Mouse (Mus musculus): ENCODE data around the gene Rnf141. TPM values are rescaled to one million over a fixed set of nuclear protein-coding genes. Genes with fewer than 3 reads are reported as not detected.
A peak's percentile ranks its signal among the peaks of the same experiment; 100 is the strongest.

The Rnf141 gene
- polyA plus RNA-seq, 1 experiment from 2014 or later, result 42.7 TPM

- Histone ChIP-seq H3K4me3 (replicated peaks; ENCODE audit: low read length) (no peak overlapping the region), H3K9me3 (replicated peaks; ENCODE audit: control insufficient read depth, low read length) (no peaks in the 10 kb centered on the region), H3K27ac (ENCODE audit: low read length) (no peak overlapping the region), H3K36me3 (ENCODE audit: control insufficient read depth, insufficient read depth, low read length) (no peaks in the 10 kb centered on the region), H3K4me1 (ENCODE audit: control insufficient read depth, insufficient read depth, low read length) (peaks cover 5% of the 10 kb centered on the region; the same call in 1 of the 2 replicates), H3K4me2 (ENCODE audit: low read depth, low read length) (no peak overlapping the region), H3K9ac (ENCODE audit: low read length) (no peak overlapping the region), H3K27me3 (ENCODE audit: control insufficient read depth, insufficient read depth, low read length) (no peaks in the 10 kb centered on the region)
- ATAC-seq (ENCODE audit: insufficient read depth, low FRiP score), result no peak
- 62% methylated on average over 5 of the region's 5 CpGs for WGBS
Measured at GRCm38 (mm10) chr7:110792201-110792600, 52.1 kb downstream of the Rnf141 start.

- peak; percentile 42; the same call in 1 of the 2 replicates for ATAC-seq (ENCODE audit: insufficient read depth, low FRiP score)
- Histone ChIP-seq H3K4me2 (ENCODE audit: low read depth, low read length) (no peak overlapping the region), H3K4me1 (ENCODE audit: control insufficient read depth, insufficient read depth, low read length) (peaks cover 9% of the 10 kb centered on the region; the same call in 1 of the 2 replicates), H3K9ac (ENCODE audit: low read length) (no peak overlapping the region), H3K27me3 (ENCODE audit: control insufficient read depth, insufficient read depth, low read length) (no peaks in the 10 kb centered on the region), H3K4me3 (replicated peaks; ENCODE audit: low read length) (no peak overlapping the region), H3K36me3 (ENCODE audit: control insufficient read depth, insufficient read depth, low read length) (no peaks in the 10 kb centered on the region), H3K27ac (ENCODE audit: low read length) (no peak overlapping the region), H3K9me3 (replicated peaks; ENCODE audit: control insufficient read depth, low read length) (no peaks in the 10 kb centered on the region)
- 63% methylated on average over 8 of the region's 8 CpGs for WGBS
Measured at GRCm38 (mm10) chr7:110790878-110791277, 53.4 kb downstream of the Rnf141 start.

- Histone ChIP-seq H3K27ac (ENCODE audit: low read length) (no peak overlapping the region), H3K4me2 (ENCODE audit: low read depth, low read length) (no peak overlapping the region), H3K36me3 (ENCODE audit: control insufficient read depth, insufficient read depth, low read length) (no peaks in the 10 kb centered on the region), H3K9me3 (replicated peaks; ENCODE audit: control insufficient read depth, low read length) (no peaks in the 10 kb centered on the region), H3K9ac (ENCODE audit: low read length) (no peak overlapping the region), H3K4me3 (replicated peaks; ENCODE audit: low read length) (no peak overlapping the region), H3K4me1 (ENCODE audit: control insufficient read depth, insufficient read depth, low read length) (peaks cover 16% of the 10 kb centered on the region; the same call in 1 of the 2 replicates), H3K27me3 (ENCODE audit: control insufficient read depth, insufficient read depth, low read length) (no peaks in the 10 kb centered on the region)
- 50% methylated on average over 6 of the region's 6 CpGs for WGBS
- ATAC-seq (ENCODE audit: insufficient read depth, low FRiP score), result no peak
Measured at GRCm38 (mm10) chr7:110787310-110787709, 56.9 kb downstream of the Rnf141 start.

GRCm38 (mm10) chr7:110785741-110786146 lies 58.5 kb downstream of the Rnf141 start:
- H3K4me1 ChIP-seq (ENCODE audit: control insufficient read depth, insufficient read depth, low read length), result peaks cover 31% of the 10 kb centered on the region
- no peaks in the 10 kb centered on the region for H3K36me3 ChIP-seq (ENCODE audit: control insufficient read depth, insufficient read depth, low read length)
- H3K4me3 ChIP-seq (replicated peaks; ENCODE audit: low read length), result no peak overlapping the region
- no peak overlapping the region for H3K27ac ChIP-seq (ENCODE audit: low read length)
- no peak overlapping the region for H3K4me2 ChIP-seq (ENCODE audit: low read depth, low read length)
- 63% methylated on average over 3 of the region's 3 CpGs for WGBS
- no peaks in the 10 kb centered on the region for H3K27me3 ChIP-seq (ENCODE audit: control insufficient read depth, insufficient read depth, low read length)
- H3K9ac ChIP-seq (ENCODE audit: low read length), result no peak overlapping the region
- H3K9me3 ChIP-seq (replicated peaks; ENCODE audit: control insufficient read depth, low read length), result no peaks in the 10 kb centered on the region
- ATAC-seq (ENCODE audit: insufficient read depth, low FRiP score), result no peak

DNA sequence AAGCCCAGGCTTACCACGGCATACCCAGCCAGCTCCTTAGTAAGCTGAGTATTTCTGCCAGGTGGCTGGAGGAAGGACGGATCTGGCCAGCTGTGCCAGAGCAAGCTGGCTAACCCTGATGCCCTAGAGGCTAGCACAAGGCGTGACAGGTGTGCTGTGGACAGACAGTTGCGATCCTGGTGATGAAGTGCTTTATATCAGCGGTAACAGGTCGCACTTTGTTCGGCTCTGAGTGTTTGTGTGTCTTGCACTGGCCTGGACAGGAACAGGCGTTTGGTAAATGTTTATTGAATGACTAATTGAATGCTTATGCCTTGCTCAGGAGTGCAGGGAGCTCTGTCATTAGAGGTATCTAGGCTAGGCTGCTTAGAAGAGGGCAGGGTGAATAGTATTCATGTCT lies 59.3 kb downstream of the Rnf141 start:
- no peak overlapping the region for H3K4me3 ChIP-seq (replicated peaks; ENCODE audit: low read length)
- WGBS, result 31% methylated on average over 8 of the region's 8 CpGs
- H3K9me3 ChIP-seq (replicated peaks; ENCODE audit: control insufficient read depth, low read length), result no peaks in the 10 kb centered on the region
- ATAC-seq (ENCODE audit: insufficient read depth, low FRiP score), result peak; percentile 61; the same call in 1 of the 2 replicates
- no peaks in the 10 kb centered on the region for H3K36me3 ChIP-seq (ENCODE audit: control insufficient read depth, insufficient read depth, low read length)
- no peak overlapping the region for H3K27ac ChIP-seq (ENCODE audit: low read length)
- peaks cover 31% of the 10 kb centered on the region for H3K4me1 ChIP-seq (ENCODE audit: control insufficient read depth, insufficient read depth, low read length)
- no peak overlapping the region for H3K4me2 ChIP-seq (ENCODE audit: low read depth, low read length)
- H3K27me3 ChIP-seq (ENCODE audit: control insufficient read depth, insufficient read depth, low read length), result no peaks in the 10 kb centered on the region
- H3K9ac ChIP-seq (ENCODE audit: low read length), result no peak overlapping the region

- no peak overlapping the region for H3K4me3 ChIP-seq (replicated peaks; ENCODE audit: low read length)
- H3K27ac ChIP-seq (ENCODE audit: low read length), result no peak overlapping the region
- no peak overlapping the region for H3K4me2 ChIP-seq (ENCODE audit: low read depth, low read length)
- 41% methylated on average over 10 of the region's 10 CpGs for WGBS
- ATAC-seq (ENCODE audit: insufficient read depth, low FRiP score), result no peak
- no peaks in the 10 kb centered on the region for H3K9me3 ChIP-seq (replicated peaks; ENCODE audit: control insufficient read depth, low read length)
- H3K9ac ChIP-seq (ENCODE audit: low read length), result no peak overlapping the region
- peaks cover 31% of the 10 kb centered on the region for H3K4me1 ChIP-seq (ENCODE audit: control insufficient read depth, insufficient read depth, low read length)
- no peaks in the 10 kb centered on the region for H3K36me3 ChIP-seq (ENCODE audit: control insufficient read depth, insufficient read depth, low read length)
- no peaks in the 10 kb centered on the region for H3K27me3 ChIP-seq (ENCODE audit: control insufficient read depth, insufficient read depth, low read length)
Measured at GRCm38 (mm10) chr7:110782845-110783478, 61.3 kb downstream of the Rnf141 start.

DNA sequence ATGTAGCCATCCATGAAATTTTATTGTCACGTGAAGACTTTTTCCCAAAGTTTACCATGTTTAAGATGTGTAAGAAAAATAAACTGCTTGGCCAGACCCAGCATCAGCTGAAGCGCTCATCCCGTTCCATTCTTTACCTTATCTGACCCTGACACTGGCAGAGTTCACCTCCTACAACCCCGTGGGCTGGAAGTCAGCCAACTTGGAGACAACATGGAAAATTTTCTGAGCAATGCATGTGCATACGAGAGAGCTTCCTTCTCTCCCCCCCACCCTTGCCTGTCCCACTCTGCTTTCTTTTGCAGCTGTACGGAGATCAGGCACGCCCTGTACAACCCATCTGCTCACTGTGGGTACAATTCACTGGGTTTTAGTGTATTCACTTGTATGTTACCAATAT lies 62.1 kb downstream of the Rnf141 start:
- H3K4me2 ChIP-seq (ENCODE audit: low read depth, low read length), result no peak overlapping the region
- no peaks in the 10 kb centered on the region for H3K36me3 ChIP-seq (ENCODE audit: control insufficient read depth, insufficient read depth, low read length)
- H3K9ac ChIP-seq (ENCODE audit: low read length), result no peak overlapping the region
- no peak for ATAC-seq (ENCODE audit: insufficient read depth, low FRiP score)
- H3K4me1 ChIP-seq (ENCODE audit: control insufficient read depth, insufficient read depth, low read length), result peaks cover 25% of the 10 kb centered on the region
- 47% methylated on average over 7 of the region's 7 CpGs for WGBS
- no peaks in the 10 kb centered on the region for H3K9me3 ChIP-seq (replicated peaks; ENCODE audit: control insufficient read depth, low read length)
- no peak overlapping the region for H3K27ac ChIP-seq (ENCODE audit: low read length)
- H3K4me3 ChIP-seq (replicated peaks; ENCODE audit: low read length), result no peak overlapping the region
- H3K27me3 ChIP-seq (ENCODE audit: control insufficient read depth, insufficient read depth, low read length), result no peaks in the 10 kb centered on the region

GRCm38 (mm10) chr7:110781231-110781711 lies 63.0 kb downstream of the Rnf141 start:
- 53% methylated on average over 2 of the region's 2 CpGs for WGBS
- Histone ChIP-seq H3K27ac (ENCODE audit: low read length) (no peak overlapping the region), H3K27me3 (ENCODE audit: control insufficient read depth, insufficient read depth, low read length) (no peaks in the 10 kb centered on the region)

GRCm38 (mm10) chr7:110780520-110780919 lies 63.7 kb downstream of the Rnf141 start:
- no peak overlapping the region for H3K4me2 ChIP-seq (ENCODE audit: low read depth, low read length)
- H3K27me3 ChIP-seq (ENCODE audit: control insufficient read depth, insufficient read depth, low read length), result no peaks in the 10 kb centered on the region
- 74% methylated on average over 4 of the region's 4 CpGs for WGBS
- peaks cover 21% of the 10 kb centered on the region for H3K4me1 ChIP-seq (ENCODE audit: control insufficient read depth, insufficient read depth, low read length)
- no peaks in the 10 kb centered on the region for H3K36me3 ChIP-seq (ENCODE audit: control insufficient read depth, insufficient read depth, low read length)
- H3K27ac ChIP-seq (ENCODE audit: low read length), result no peak overlapping the region
- no peak overlapping the region for H3K9ac ChIP-seq (ENCODE audit: low read length)
- H3K4me3 ChIP-seq (replicated peaks; ENCODE audit: low read length), result no peak overlapping the region
- ATAC-seq (ENCODE audit: insufficient read depth, low FRiP score), result no peak
- H3K9me3 ChIP-seq (replicated peaks; ENCODE audit: control insufficient read depth, low read length), result no peaks in the 10 kb centered on the region

More at GRCm38 (mm10) chr7:110781231-110781711, 63.0 kb downstream of the Rnf141 start:
- Histone ChIP-seq H3K9me3 (replicated peaks; ENCODE audit: control insufficient read depth, low read length) (no peaks in the 10 kb centered on the region), H3K4me3 (replicated peaks; ENCODE audit: low read length) (no peak overlapping the region), H3K9ac (ENCODE audit: low read length) (no peak overlapping the region), H3K36me3 (ENCODE audit: control insufficient read depth, insufficient read depth, low read length) (no peaks in the 10 kb centered on the region), H3K4me2 (ENCODE audit: low read depth, low read length) (no peak overlapping the region), H3K4me1 (ENCODE audit: control insufficient read depth, insufficient read depth, low read length) (peaks cover 25% of the 10 kb centered on the region)
- ATAC-seq (ENCODE audit: insufficient read depth, low FRiP score), result peak; percentile 59; the same call in 1 of the 2 replicates

All from stomach, embryonic 16.5 days (tissue).